Mouse (Mus musculus) stomach, embryonic 14.5 days (tissue): ENCODE data around the gene Uba52. TPM values are rescaled to one million over a fixed set of nuclear protein-coding genes. Genes with fewer than 3 reads are reported as not detected.

Experiments
- ATAC-seq: fragments of 200-750 bp; cut with Nextera tagmentation; 2 replicates; pipeline ENCODE4 v1.8.0; 2017; ENCODE audit warnings: low read depth, moderate TSS enrichment; ENCODE audit not compliant: insufficient number of reproducible peaks, insufficient read depth, low FRiP score
- H3K27ac ChIP-seq: fragments of 300-500 bp; sonication (generic); 2 replicates; pipeline ENCODE4 v1.5.1; 2014; ENCODE audit warnings: mild to moderate bottlenecking, low read length, moderate library complexity, mixed read lengths
- H3K27me3 ChIP-seq: fragments of 300-500 bp; sonication (generic); 2 replicates; pipeline ENCODE4 v1.6.1; 2014; ENCODE audit warnings: low read length, control low read depth, mixed read lengths; ENCODE audit not compliant: control insufficient read depth, insufficient read depth
- H3K36me3 ChIP-seq: fragments of 300-500 bp; sonication (generic); 2 replicates; pipeline ENCODE4 v1.6.1; 2014; ENCODE audit warnings: mild to moderate bottlenecking, control low read depth, low read length, moderate library complexity, mixed read lengths; ENCODE audit not compliant: control insufficient read depth, insufficient read depth
- H3K4me1 ChIP-seq: fragments of 300-500 bp; sonication (generic); 2 replicates; pipeline ENCODE4 v1.6.1; 2014; ENCODE audit warnings: low read length, control low read depth, mixed read lengths; ENCODE audit not compliant: control insufficient read depth, insufficient read depth
- H3K4me2 ChIP-seq: fragments of 300-500 bp; sonication (generic); replicated peaks from 2 replicates; pipeline ENCODE4 v1.6.1; 2014; ENCODE audit warnings: low read depth, low read length, control low read depth
- H3K4me3 ChIP-seq: fragments of 300-500 bp; sonication (generic); 2 replicates; pipeline ENCODE4 v1.5.1; 2014; ENCODE audit warnings: low read depth, low read length, control low read depth
- H3K9ac ChIP-seq: fragments of 300-500 bp; sonication (generic); replicated peaks from 2 replicates; pipeline ENCODE4 v1.6.1; 2014; ENCODE audit warnings: low read depth, mild to moderate bottlenecking, control low read depth, low read length, moderate library complexity, mixed read lengths
- H3K9me3 ChIP-seq: fragments of 300-500 bp; sonication (generic); 2 replicates; pipeline ENCODE4 v1.6.1; 2016; ENCODE audit warnings: low read depth, low read length, control low read depth; ENCODE audit not compliant: control insufficient read depth
- WGBS: fragments of 180-500 bp; shearing (Covaris S2); extraction: QIAGEN DNeasy Blood & Tissue Kit; methylation state at CpG from one replicate; pipeline ENCODE4 v1.1.7; 2014; 5-methylcytosine and 5-hydroxymethylcytosine counted together
- polyA plus RNA-seq: library from polyadenylated mRNA; unstranded; fragments of >200 nt; fragmentation: Nextera tagmentation; extraction: Ambion mirVana; gene quantifications from 2 replicates; pipeline ENCODE4 v1.2.1, GENCODE M21; 2014

The Uba52 gene
- polyA plus RNA-seq, 1 experiment from 2014 or later, result 1,119 TPM

DNA sequence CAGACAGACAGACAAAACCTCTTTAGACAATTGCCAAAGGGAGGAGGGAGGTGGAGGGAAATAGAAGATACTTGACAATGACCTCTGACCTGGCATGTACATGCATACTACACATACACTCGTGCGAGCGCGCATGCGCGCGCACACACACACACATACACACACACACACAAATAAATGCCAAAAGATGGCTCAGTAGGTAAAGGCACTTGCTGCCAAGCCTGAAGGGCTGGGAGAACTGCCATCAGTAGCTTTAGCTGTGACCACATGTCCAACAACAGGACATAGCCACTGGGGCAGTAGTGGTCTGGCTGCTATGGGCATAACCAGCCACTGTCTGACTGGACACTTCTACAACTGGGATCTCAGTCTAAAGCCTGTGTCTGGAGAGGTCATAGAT is 38.7 kb downstream of the Uba52 start:
- 98% methylated on average over 7 of the region's 7 CpGs for WGBS
- no peak overlapping the region for H3K4me2 ChIP-seq
- H3K36me3 ChIP-seq, result no peaks in the 10 kb centered on the region; the same call in 1 of the 2 replicates
- no peak for ATAC-seq
- no peaks in the 10 kb centered on the region for H3K27me3 ChIP-seq
- no peak overlapping the region for H3K27ac ChIP-seq
- H3K9ac ChIP-seq, result no peak overlapping the region
- H3K4me3 ChIP-seq, result no peak overlapping the region
- no peaks in the 10 kb centered on the region for H3K9me3 ChIP-seq
- H3K4me1 ChIP-seq, result peaks cover 7% of the 10 kb centered on the region; the same call in 1 of the 2 replicates

DNA sequence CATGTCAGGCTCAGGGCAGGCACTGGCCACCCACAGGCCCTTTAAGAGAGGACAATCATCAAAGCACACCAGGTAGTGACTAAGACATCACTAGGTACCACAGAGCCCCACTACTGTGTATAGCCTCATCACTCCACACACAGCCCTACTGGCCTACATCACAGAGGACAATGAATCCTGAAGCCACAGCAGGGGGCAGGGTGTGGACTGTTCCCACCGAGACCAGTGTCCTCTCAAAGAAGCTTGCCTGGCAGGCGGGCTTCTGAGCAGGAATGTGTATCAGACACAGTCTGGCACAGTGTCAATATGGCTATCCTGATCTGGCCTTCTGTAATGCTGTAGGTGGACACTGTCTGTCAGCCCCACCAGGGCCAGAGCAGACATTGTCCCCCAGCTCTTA is 40.7 kb downstream of the Uba52 start:
- 59% methylated on average over 2 of the region's 2 CpGs for WGBS
- no peak overlapping the region for H3K4me2 ChIP-seq
- H3K4me3 ChIP-seq, result no peak overlapping the region
- H3K27me3 ChIP-seq, result no peaks in the 10 kb centered on the region
- no peaks in the 10 kb centered on the region for H3K4me1 ChIP-seq
- ATAC-seq, result no peak
- H3K36me3 ChIP-seq, result no peaks in the 10 kb centered on the region; the same call in 1 of the 2 replicates
- no peak overlapping the region for H3K9ac ChIP-seq
- H3K27ac ChIP-seq, result no peak overlapping the region
- H3K9me3 ChIP-seq, result no peaks in the 10 kb centered on the region

DNA sequence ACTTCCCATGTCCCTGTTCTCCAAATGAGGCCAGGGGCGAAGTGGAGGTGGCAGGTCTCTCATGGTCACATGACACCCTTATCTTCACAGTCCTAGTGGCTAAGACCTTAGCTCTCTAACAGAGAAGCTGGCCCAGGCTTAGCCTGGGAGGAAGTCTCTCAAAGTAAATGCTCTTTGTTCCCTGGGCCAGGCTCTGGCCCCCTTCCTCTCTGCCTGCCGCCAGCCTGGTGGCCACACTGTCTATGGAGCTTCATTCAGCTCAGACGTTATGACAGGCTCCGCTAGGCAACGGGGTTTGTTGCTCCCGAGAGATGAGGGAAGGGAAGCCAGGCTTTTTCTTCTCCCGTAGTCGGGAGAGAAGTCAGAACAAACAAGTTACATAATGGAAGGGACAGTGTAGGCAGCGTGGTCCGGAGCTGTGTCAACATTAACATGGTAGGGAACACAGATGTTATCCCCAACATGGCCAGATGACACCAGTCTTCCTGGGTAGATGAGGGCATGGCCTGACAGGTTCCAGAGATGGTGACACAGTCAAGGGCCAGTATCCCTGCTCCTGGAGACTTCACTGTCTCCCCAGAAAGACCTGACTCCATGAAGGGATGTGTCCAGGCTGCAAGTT is 41.2 kb downstream of the Uba52 start:
- WGBS, result 55% methylated on average over 10 of the region's 10 CpGs
- Histone ChIP-seq H3K4me3 (no peak overlapping the region), H3K4me1 (no peaks in the 10 kb centered on the region), H3K27ac (no peak overlapping the region), H3K4me2 (no peak overlapping the region), H3K9ac (no peak overlapping the region), H3K9me3 (no peaks in the 10 kb centered on the region), H3K27me3 (no peaks in the 10 kb centered on the region), H3K36me3 (no peaks in the 10 kb centered on the region; the same call in 1 of the 2 replicates)
- no peak for ATAC-seq

DNA sequence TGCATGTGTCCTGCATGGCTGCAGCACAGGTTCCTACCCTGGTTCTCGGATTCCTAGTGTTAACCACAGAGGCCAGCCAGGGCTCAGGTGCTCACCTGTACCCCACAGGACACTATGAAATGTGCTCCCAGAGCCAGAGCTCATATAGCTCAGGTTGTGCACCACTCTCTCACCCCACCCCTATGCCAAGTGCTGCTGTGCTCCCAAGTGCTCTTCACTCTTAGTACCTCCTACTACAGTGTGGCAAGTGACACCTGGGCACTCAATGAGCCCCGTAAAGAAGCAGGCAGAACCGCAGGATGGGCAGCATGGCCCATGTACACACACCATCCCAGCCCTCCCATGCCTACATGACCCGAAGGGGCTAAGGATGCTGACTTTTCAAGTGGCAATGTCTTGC is 41.9 kb downstream of the Uba52 start:
- Histone ChIP-seq H3K27me3 (no peaks in the 10 kb centered on the region), H3K27ac (no peak overlapping the region), H3K36me3 (no peaks in the 10 kb centered on the region; the same call in 1 of the 2 replicates), H3K9me3 (no peaks in the 10 kb centered on the region), H3K9ac (no peak overlapping the region), H3K4me3 (no peak overlapping the region), H3K4me2 (no peak overlapping the region), H3K4me1 (no peaks in the 10 kb centered on the region)
- WGBS, result 88% methylated on average over 4 of the region's 4 CpGs
- no peak for ATAC-seq

DNA sequence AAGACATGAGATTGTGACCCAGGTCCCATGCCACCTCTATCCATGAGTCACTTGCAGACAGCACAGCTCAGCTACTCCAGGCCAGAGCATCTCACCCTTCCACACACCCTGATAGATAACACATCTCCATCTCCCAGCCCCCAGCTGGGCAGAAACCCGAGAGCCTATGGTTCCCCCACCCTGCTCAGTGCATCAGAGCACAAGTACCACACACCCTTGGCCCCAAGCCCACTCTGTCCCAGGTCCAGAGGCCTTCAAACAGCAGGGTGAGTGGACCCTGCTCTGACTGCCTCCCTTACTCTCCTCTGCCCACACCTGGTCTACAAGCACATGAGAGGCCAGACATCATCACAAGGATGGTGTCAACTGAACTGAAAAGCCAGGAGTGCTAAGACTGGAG is 42.7 kb downstream of the Uba52 start:
- Histone ChIP-seq H3K4me2 (no peak overlapping the region), H3K4me1 (no peaks in the 10 kb centered on the region), H3K9me3 (no peaks in the 10 kb centered on the region), H3K9ac (no peak overlapping the region), H3K4me3 (no peak overlapping the region), H3K27me3 (no peaks in the 10 kb centered on the region), H3K27ac (no peak overlapping the region), H3K36me3 (no peaks in the 10 kb centered on the region; the same call in 1 of the 2 replicates)
- WGBS, result 47% methylated on average over 1 of the region's 1 CpGs
- ATAC-seq, result no peak

DNA sequence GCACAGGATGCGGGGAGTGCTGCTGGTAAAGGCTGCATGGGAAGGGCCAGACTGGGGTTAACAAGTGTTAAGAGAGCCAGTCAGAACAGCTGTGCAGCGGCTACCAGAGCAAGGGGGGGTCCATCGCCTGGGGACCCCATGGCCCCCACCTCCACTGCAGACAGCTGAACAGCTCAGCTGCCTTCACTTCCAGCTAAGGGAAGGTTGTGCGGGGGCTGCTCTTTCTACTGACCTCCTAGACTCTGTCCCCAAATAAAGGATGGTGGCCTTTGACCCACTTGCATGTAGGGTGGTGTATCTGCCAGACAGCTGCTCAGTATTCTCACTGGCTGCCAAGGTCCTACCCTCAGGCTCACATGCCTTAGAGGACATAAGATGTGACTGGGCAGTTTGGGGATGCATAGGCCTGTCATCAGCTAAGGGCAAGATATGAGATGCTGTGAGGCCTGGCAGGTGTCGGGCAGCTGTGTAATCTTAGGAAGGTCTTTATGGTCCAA is 43.3 kb downstream of the Uba52 start:
- 63% methylated on average over 5 of the region's 5 CpGs for WGBS
- Histone ChIP-seq H3K9me3 (no peaks in the 10 kb centered on the region), H3K36me3 (no peaks in the 10 kb centered on the region; the same call in 1 of the 2 replicates), H3K4me2 (no peak overlapping the region), H3K9ac (no peak overlapping the region), H3K4me1 (no peaks in the 10 kb centered on the region), H3K27me3 (no peaks in the 10 kb centered on the region), H3K4me3 (no peak overlapping the region), H3K27ac (no peak overlapping the region)
- no peak for ATAC-seq

DNA sequence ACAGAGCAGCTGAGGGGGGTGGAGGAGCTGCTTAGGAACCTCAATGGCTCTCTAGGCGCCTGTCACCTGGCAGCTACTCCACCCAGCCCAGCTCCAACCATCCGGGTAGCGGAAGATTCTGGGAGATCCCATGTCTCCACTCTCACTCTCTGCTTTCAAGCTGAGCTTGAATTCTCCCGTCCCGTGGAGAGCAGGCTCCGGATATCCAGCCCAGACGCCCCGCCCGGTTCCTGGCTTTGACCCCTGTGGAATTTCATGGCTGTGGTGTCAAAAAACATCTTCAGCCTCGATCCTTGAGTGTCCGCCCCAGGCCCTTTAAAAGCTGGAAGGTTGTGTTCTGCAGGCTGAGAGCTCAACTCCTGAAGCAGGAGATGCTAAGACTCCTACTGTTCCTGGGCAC is 43.8 kb downstream of the Uba52 start:
- H3K4me3 ChIP-seq, result no peak overlapping the region
- H3K4me1 ChIP-seq, result no peaks in the 10 kb centered on the region
- H3K27ac ChIP-seq, result no peak overlapping the region
- ATAC-seq, result no peak
- no peak overlapping the region for H3K9ac ChIP-seq
- H3K36me3 ChIP-seq, result no peaks in the 10 kb centered on the region; the same call in 1 of the 2 replicates
- no peak overlapping the region for H3K4me2 ChIP-seq
- 57% methylated on average over 11 of the region's 11 CpGs for WGBS
- no peaks in the 10 kb centered on the region for H3K27me3 ChIP-seq
- H3K9me3 ChIP-seq, result no peaks in the 10 kb centered on the region

DNA sequence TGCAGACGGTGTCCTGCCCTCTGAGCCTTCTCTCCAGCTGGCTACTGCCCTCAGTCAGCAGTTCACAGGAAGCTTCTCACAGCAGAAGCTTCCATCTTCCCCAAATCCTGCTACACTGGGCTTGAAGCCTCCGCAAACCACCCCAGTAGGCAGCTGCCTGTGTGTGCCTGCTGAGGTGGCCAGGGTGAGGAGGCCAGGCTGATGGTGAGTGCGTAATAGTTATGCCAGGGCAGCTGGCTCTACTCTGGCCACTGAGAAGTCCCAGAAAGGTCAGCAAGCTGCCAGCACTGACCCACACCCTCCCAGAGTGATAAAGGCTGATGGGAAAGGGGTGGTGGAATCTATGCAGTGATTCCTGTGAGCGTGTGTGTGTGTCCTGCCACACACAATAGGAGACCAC is 44.3 kb downstream of the Uba52 start:
- Histone ChIP-seq H3K4me2 (no peak overlapping the region), H3K27ac (no peak overlapping the region), H3K9ac (no peak overlapping the region), H3K36me3 (no peaks in the 10 kb centered on the region; the same call in 1 of the 2 replicates), H3K4me3 (no peak overlapping the region), H3K9me3 (no peaks in the 10 kb centered on the region), H3K27me3 (no peaks in the 10 kb centered on the region), H3K4me1 (no peaks in the 10 kb centered on the region)
- no peak for ATAC-seq
- WGBS, result 91% methylated on average over 4 of the region's 4 CpGs

DNA sequence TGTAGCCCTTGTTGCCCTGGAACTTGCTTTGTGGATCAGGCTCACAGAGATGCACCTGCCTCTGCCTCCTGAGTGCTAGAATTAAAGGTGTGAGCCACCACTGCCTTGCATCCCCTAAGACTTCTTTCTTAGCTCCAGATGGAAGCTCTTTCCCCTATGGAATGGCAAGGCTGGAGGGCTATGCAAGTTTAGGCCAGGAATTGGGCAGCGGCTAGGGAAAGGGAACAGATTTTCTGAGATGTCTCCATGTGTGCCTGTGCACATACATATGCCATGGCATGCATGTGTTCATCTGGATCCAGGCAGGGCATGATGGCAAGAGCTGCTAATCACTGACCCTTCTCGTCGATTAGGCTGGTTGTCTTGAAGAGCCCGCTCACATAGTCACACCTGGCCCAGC is 44.9 kb downstream of the Uba52 start:
- 97% methylated on average over 4 of the region's 4 CpGs for WGBS
- Histone ChIP-seq H3K4me2 (no peak overlapping the region), H3K4me1 (no peaks in the 10 kb centered on the region), H3K4me3 (no peak overlapping the region), H3K36me3 (no peaks in the 10 kb centered on the region; the same call in 1 of the 2 replicates), H3K27me3 (no peaks in the 10 kb centered on the region), H3K9me3 (no peaks in the 10 kb centered on the region), H3K9ac (no peak overlapping the region), H3K27ac (no peak overlapping the region)
- ATAC-seq, result no peak
